Mouse (Mus musculus): ENCODE measurements around the gene Sf3a3. TPM values are rescaled to one million over a fixed set of nuclear protein-coding genes. Genes with fewer than 3 reads are reported as not detected.

Gene Sf3a3
- polyA plus RNA-seq, 1 experiment from 2014 or later, result 109 TPM

DNA sequence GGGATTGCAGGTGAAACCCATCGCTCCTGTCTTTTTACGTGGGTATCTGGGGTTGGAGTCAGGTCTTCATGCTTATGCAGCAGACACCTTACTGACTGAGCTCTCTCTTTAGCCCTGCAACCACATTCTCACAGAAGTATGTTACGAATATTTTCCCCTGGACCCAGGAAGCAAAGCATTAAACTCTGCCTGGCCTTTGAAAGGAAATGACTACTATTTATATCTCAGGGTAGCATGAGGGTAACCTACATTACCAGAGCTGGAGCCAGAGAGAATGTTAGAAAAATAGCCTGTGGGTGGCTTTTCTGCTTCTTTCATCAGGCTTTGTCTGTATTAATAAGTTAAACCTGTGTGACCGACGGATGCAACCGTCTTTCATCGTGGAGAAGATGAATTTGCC is 41.0 kb downstream of the Sf3a3 start:
- no peaks in the 10 kb centered on the region for H3K27me3 ChIP-seq (ENCODE audit: control insufficient read depth, insufficient read depth, low read length)
- H3K4me1 ChIP-seq (ENCODE audit: control insufficient read depth, insufficient read depth, low read length), result peaks cover 19% of the 10 kb centered on the region
- H3K9ac ChIP-seq (ENCODE audit: low read depth, low read length), result no peak overlapping the region
- no peak overlapping the region for H3K27ac ChIP-seq (ENCODE audit: low read depth, low read length)
- no peaks in the 10 kb centered on the region for H3K36me3 ChIP-seq (ENCODE audit: control insufficient read depth, insufficient read depth, low read length)
- WGBS (ENCODE audit: insufficient replicate concordance), result 73% methylated on average over 7 of the region's 7 CpGs
- no peaks in the 10 kb centered on the region for H3K9me3 ChIP-seq (replicated peaks; ENCODE audit: control insufficient read depth, low read length)
- no peak overlapping the region for H3K4me3 ChIP-seq (ENCODE audit: low read depth, low read length)
- no peak for ATAC-seq (replicated peaks; ENCODE audit: insufficient number of reproducible peaks, low FRiP score, low TSS enrichment)
- no peak overlapping the region for H3K4me2 ChIP-seq

DNA sequence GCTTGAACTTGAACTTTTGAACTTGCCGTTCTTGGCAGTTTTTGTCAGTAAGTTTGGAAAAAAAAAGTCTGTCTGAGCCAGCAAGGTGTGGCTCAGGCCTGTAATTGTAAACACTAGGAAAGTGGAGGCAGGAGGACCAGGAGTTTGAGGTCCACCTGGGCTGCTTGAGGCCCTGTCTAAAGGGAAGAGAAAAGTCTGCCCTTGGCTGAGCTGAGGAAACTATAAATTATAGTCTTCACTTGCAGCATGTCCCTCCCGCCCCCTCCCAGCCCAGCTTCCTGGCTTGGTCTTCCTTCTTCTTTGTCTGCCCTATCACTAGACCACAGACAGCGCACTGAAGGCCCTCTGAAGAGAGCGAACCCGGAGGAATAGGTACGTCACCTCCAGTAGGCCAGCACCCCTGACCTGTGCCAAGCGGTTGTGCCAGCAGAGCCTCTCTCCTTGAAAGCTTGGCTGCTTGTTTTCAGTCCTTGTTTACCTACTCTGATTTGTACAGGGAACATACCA is 44.8 kb downstream of the Sf3a3 start:
- H3K27me3 ChIP-seq (ENCODE audit: control insufficient read depth, insufficient read depth, low read length), result no peaks in the 10 kb centered on the region
- no peaks in the 10 kb centered on the region for H3K9me3 ChIP-seq (replicated peaks; ENCODE audit: control insufficient read depth, low read length)
- no peaks in the 10 kb centered on the region for H3K36me3 ChIP-seq (ENCODE audit: control insufficient read depth, insufficient read depth, low read length)
- 70% methylated on average over 7 of the region's 7 CpGs for WGBS (ENCODE audit: insufficient replicate concordance)
- no peak overlapping the region for H3K4me3 ChIP-seq (ENCODE audit: low read depth, low read length)
- H3K27ac ChIP-seq (ENCODE audit: low read depth, low read length), result no peak overlapping the region
- no peak overlapping the region for H3K4me2 ChIP-seq
- no peak for ATAC-seq (replicated peaks; ENCODE audit: insufficient number of reproducible peaks, low FRiP score, low TSS enrichment)
- peaks cover 9% of the 10 kb centered on the region for H3K4me1 ChIP-seq (ENCODE audit: control insufficient read depth, insufficient read depth, low read length)
- no peak overlapping the region for H3K9ac ChIP-seq (ENCODE audit: low read depth, low read length)

DNA sequence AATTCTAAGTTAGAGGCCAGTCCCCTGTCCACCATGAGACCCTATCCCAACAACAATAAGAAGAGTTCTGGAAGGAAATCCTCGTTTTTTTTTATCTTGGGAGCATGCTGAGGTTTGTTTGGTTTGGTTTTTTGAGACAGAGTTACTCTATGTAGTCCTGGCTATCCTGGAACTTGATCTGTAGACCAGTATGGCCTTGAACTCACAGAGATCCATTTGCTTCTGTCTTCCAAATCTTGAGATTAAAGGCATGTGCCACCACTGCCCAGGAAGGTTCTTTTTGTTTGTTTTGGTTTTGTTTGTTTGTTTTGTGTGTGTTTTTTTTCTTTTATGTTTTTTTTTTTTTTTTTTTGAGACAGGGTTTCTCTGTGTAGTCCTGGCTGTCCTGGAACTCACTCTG is 46.6 kb downstream of the Sf3a3 start:
- Histone ChIP-seq H3K9ac (ENCODE audit: low read depth, low read length) (no peak overlapping the region), H3K27me3 (ENCODE audit: control insufficient read depth, insufficient read depth, low read length) (no peaks in the 10 kb centered on the region), H3K4me1 (ENCODE audit: control insufficient read depth, insufficient read depth, low read length) (peaks cover 8% of the 10 kb centered on the region), H3K4me3 (ENCODE audit: low read depth, low read length) (no peak overlapping the region), H3K36me3 (ENCODE audit: control insufficient read depth, insufficient read depth, low read length) (no peaks in the 10 kb centered on the region), H3K27ac (ENCODE audit: low read depth, low read length) (no peak overlapping the region), H3K9me3 (replicated peaks; ENCODE audit: control insufficient read depth, low read length) (no peaks in the 10 kb centered on the region), H3K4me2 (no peak overlapping the region)
- no peak for ATAC-seq (replicated peaks; ENCODE audit: insufficient number of reproducible peaks, low FRiP score, low TSS enrichment)
- 43% methylated on average over 1 of the region's 1 CpGs for WGBS (ENCODE audit: insufficient replicate concordance)

DNA sequence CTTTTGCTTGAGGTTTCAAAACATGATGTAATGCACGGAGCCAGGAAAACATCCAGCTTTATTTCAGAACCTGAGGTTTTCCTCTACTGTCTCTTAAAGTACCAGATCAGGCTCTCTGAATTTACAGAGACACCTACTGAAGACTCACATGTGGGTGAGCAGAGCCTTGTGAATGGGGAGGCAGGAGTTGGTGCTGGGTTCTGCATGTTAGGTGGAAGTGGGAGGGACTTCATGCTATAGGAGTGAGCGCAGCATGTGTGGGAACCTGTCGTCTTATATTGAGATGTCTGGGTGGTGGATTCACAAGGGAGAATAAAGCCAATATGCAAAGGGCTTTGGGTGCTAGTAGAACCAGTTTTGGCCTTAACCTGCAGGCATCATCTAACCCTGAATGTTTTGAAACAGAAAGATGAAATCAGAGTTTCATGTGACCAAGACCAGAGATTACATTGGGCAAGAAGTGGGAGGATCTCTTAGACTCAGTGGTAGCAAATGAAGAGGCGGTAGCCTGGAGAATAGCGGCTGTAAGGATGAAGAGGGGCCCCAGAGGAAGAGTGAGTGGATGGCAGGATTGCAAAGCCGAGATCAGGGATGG is 48.4 kb downstream of the Sf3a3 start:
- Histone ChIP-seq H3K9ac (ENCODE audit: low read depth, low read length) (no peak overlapping the region), H3K27ac (ENCODE audit: low read depth, low read length) (no peak overlapping the region), H3K36me3 (ENCODE audit: control insufficient read depth, insufficient read depth, low read length) (no peaks in the 10 kb centered on the region), H3K4me1 (ENCODE audit: control insufficient read depth, insufficient read depth, low read length) (peaks cover 14% of the 10 kb centered on the region), H3K9me3 (replicated peaks; ENCODE audit: control insufficient read depth, low read length) (no peaks in the 10 kb centered on the region), H3K4me3 (ENCODE audit: low read depth, low read length) (no peak overlapping the region), H3K4me2 (no peak overlapping the region), H3K27me3 (ENCODE audit: control insufficient read depth, insufficient read depth, low read length) (no peaks in the 10 kb centered on the region)
- no peak for ATAC-seq (replicated peaks; ENCODE audit: insufficient number of reproducible peaks, low FRiP score, low TSS enrichment)
- 79% methylated on average over 6 of the region's 6 CpGs for WGBS (ENCODE audit: insufficient replicate concordance)

DNA sequence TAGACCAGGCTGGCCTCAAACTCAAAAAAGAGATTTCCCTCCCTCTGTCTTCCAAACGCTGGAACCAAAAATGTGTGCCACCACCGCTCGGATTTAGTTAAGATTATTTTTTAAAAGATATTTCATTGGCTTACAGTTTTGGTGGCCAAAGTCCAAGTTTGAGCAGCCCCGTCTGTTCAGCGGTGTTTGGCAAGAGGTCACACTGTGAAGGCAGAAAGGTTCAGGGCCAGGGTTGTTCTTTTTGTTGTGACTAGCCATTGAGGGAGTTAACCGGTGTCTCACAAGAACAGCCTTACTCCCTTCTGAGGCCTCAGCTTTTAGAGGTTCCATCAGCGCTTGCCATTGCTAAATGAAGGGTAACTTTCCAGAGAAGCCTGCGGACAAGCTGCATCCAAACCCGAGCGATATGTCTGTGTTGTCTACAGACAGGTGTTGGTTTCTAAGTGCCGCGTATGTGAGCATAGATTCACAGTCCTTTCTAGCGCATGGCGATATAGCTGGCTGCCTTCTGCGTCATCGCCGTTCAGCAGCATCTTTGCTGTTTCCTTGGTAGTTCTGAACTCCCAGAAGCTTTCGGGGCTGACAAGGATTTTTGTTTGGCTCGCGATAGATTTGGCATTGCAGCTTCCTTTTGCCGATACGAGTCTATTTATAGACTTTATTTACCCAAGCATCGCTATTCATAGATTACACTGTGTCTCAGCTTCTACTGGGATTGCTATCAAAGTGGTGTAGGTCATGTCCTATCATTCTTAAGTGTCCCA is 51.4 kb downstream of the Sf3a3 start:
- H3K4me3 ChIP-seq (ENCODE audit: low read depth, low read length), result no peak overlapping the region
- no peaks in the 10 kb centered on the region for H3K27me3 ChIP-seq (ENCODE audit: control insufficient read depth, insufficient read depth, low read length)
- no peaks in the 10 kb centered on the region for H3K36me3 ChIP-seq (ENCODE audit: control insufficient read depth, insufficient read depth, low read length)
- no peak overlapping the region for H3K9ac ChIP-seq (ENCODE audit: low read depth, low read length)
- H3K27ac ChIP-seq (ENCODE audit: low read depth, low read length), result no peak overlapping the region
- H3K9me3 ChIP-seq (replicated peaks; ENCODE audit: control insufficient read depth, low read length), result no peaks in the 10 kb centered on the region
- H3K4me1 ChIP-seq (ENCODE audit: control insufficient read depth, insufficient read depth, low read length), result peaks cover 12% of the 10 kb centered on the region
- no peak for ATAC-seq (replicated peaks; ENCODE audit: insufficient number of reproducible peaks, low FRiP score, low TSS enrichment)
- H3K4me2 ChIP-seq, result no peak overlapping the region
- 74% methylated on average over 23 of the region's 23 CpGs for WGBS (ENCODE audit: insufficient replicate concordance)

DNA sequence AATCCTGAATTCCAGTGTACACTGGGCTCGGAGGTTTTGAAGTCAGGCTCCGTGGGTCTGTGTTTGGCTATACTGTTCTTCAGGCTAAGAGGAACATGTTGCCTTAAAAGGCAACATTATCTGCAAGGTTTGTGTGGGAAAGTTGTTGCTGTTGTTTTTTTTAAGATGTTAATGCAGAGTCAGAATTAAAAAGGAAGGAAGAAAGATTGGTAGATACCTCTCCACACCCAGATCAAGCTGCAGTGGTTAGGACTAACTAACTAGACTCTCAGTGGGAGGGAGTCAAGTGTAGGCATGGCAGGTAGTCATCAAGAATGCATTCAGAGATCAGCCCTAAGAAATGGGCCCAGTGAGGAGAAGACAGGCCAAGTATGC is 52.0 kb downstream of the Sf3a3 start:
- Histone ChIP-seq H3K9ac (ENCODE audit: low read depth, low read length) (no peak overlapping the region), H3K4me2 (no peak overlapping the region), H3K9me3 (replicated peaks; ENCODE audit: control insufficient read depth, low read length) (no peaks in the 10 kb centered on the region), H3K4me1 (ENCODE audit: control insufficient read depth, insufficient read depth, low read length) (peaks cover 12% of the 10 kb centered on the region), H3K27me3 (ENCODE audit: control insufficient read depth, insufficient read depth, low read length) (no peaks in the 10 kb centered on the region), H3K36me3 (ENCODE audit: control insufficient read depth, insufficient read depth, low read length) (no peaks in the 10 kb centered on the region), H3K4me3 (ENCODE audit: low read depth, low read length) (no peak overlapping the region), H3K27ac (ENCODE audit: low read depth, low read length) (no peak overlapping the region)
- ATAC-seq (replicated peaks; ENCODE audit: insufficient number of reproducible peaks, low FRiP score, low TSS enrichment), result no peak
- WGBS (ENCODE audit: insufficient replicate concordance), result 54% methylated on average over 2 of the region's 2 CpGs

DNA sequence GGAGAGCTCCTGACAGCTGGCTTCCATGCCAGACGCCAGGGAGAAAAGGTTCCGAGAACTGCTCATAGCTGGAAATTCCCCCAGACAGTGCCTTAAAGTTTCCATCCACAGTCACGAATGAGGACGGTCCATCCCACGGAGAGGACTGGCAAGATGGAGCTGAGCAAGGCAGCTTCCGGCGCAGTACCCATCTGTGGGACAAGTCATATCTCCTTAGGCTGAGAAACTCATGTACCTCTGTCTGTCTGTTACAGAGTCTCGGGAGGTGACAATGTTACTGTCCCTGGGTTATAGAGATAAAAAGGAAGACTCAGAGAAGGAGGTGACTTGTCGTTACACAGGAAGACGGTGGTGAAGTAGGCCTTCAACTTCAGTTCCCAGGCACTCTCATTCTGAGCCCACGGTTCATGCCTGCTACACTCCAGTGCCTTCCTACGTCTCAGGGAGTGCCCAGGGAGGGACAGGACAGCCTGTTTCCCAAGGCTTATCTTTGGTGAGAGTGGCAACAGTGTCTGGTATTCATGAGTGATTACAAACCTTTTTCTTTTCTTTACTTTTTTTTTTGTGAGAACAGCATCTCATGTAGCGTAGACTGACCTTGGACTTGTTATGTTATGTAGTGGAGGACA is 54.5 kb downstream of the Sf3a3 start:
- no peak for ATAC-seq (replicated peaks; ENCODE audit: insufficient number of reproducible peaks, low FRiP score, low TSS enrichment)
- 59% methylated on average over 13 of the region's 13 CpGs for WGBS (ENCODE audit: insufficient replicate concordance)

DNA sequence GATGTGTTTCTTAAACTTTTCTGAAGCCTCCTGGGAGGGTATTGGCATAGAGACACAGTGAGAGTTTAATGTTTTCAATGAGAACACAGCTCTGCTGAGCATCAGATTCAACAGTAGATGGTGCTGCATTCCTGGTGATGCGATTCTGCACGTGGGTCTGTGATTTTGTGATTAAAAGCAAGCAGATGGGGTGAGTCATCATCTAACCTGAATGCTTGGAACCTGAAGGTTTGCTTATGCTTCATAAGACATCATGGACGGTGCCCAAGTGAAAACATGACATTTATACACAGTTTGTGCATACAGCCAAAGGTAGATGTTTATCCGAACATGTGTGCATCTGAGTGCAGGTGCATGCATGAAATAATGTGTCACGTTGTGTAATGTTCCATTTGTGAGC is 56.0 kb downstream of the Sf3a3 start:
- WGBS (ENCODE audit: insufficient replicate concordance), result 68% methylated on average over 5 of the region's 5 CpGs
- no peak overlapping the region for H3K27ac ChIP-seq (ENCODE audit: low read depth, low read length)
- no peak overlapping the region for H3K9ac ChIP-seq (ENCODE audit: low read depth, low read length)
- H3K36me3 ChIP-seq (ENCODE audit: control insufficient read depth, insufficient read depth, low read length), result no peaks in the 10 kb centered on the region
- H3K27me3 ChIP-seq (ENCODE audit: control insufficient read depth, insufficient read depth, low read length), result no peaks in the 10 kb centered on the region
- peaks cover 21% of the 10 kb centered on the region for H3K4me1 ChIP-seq (ENCODE audit: control insufficient read depth, insufficient read depth, low read length)
- no peak for ATAC-seq (replicated peaks; ENCODE audit: insufficient number of reproducible peaks, low FRiP score, low TSS enrichment)
- H3K4me3 ChIP-seq (ENCODE audit: low read depth, low read length), result no peak overlapping the region
- no peak overlapping the region for H3K4me2 ChIP-seq
- H3K9me3 ChIP-seq (replicated peaks; ENCODE audit: control insufficient read depth, low read length), result no peaks in the 10 kb centered on the region

More for the DNA sequence above, 54.5 kb downstream of the Sf3a3 start:
- H3K9ac ChIP-seq (ENCODE audit: low read depth, low read length), result no peak overlapping the region
- H3K4me2 ChIP-seq, result no peak overlapping the region
- H3K27ac ChIP-seq (ENCODE audit: low read depth, low read length), result no peak overlapping the region
- no peaks in the 10 kb centered on the region for H3K36me3 ChIP-seq (ENCODE audit: control insufficient read depth, insufficient read depth, low read length)
- no peaks in the 10 kb centered on the region for H3K9me3 ChIP-seq (replicated peaks; ENCODE audit: control insufficient read depth, low read length)
- no peak overlapping the region for H3K4me3 ChIP-seq (ENCODE audit: low read depth, low read length)
- peaks cover 15% of the 10 kb centered on the region for H3K4me1 ChIP-seq (ENCODE audit: control insufficient read depth, insufficient read depth, low read length)
- H3K27me3 ChIP-seq (ENCODE audit: control insufficient read depth, insufficient read depth, low read length), result no peaks in the 10 kb centered on the region
